Mouse (Mus musculus): ENCODE data around the gene Ell3. TPM values are rescaled to one million over a fixed set of nuclear protein-coding genes. Genes with fewer than 3 reads are reported as not detected.

The Ell3 gene
- polyA plus RNA-seq, 1 experiment from 2014 or later = 3.1 TPM

DNA sequence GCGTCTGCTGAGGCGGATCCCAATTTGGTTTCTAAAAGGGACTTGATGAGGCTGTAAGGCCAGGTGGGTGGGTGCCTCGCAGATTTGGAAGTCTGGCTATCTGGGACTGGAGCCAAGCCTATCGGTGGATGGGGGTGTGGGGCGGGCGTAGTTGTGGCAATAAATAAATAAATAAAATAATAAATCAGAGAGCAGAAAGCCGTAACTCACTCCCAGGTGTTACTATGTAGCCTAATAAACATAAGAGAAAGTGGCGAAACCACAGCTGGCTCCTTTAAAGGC lies 1.1 kb downstream of the Ell3 start:
- no peak for ATAC-seq (ENCODE audit: low FRiP score)
- Histone ChIP-seq H3K4me1 (replicated peaks; ENCODE audit: control insufficient read depth, insufficient read depth, low read length) (peaks cover 9% of the 10 kb centered on the region; the same call in 1 of the 2 replicates), H3K9me3 (ENCODE audit: control insufficient read depth, low read length) (no peaks in the 10 kb centered on the region), H3K4me3 (ENCODE audit: low read depth, low read length) (0 out of 2 replicates have a peak overlapping the region, but pooled peaks have one; percentile 13), H3K27ac (ENCODE audit: low read depth, low read length) (no peak overlapping the region), H3K36me3 (ENCODE audit: control insufficient read depth, insufficient read depth, low read length) (no peaks in the 10 kb centered on the region), H3K27me3 (ENCODE audit: control insufficient read depth, insufficient read depth, low read length) (peaks cover 17% of the 10 kb centered on the region), H3K9ac (ENCODE audit: low read depth, low read length) (no peak overlapping the region), H3K4me2 (replicated peaks; ENCODE audit: low read depth, low read length) (peak overlapping the region; percentile 58)
- DNase-seq (ENCODE audit: low spot score) = no peak
- WGBS = 17% methylated on average over 8 of the region's 8 CpGs

DNA sequence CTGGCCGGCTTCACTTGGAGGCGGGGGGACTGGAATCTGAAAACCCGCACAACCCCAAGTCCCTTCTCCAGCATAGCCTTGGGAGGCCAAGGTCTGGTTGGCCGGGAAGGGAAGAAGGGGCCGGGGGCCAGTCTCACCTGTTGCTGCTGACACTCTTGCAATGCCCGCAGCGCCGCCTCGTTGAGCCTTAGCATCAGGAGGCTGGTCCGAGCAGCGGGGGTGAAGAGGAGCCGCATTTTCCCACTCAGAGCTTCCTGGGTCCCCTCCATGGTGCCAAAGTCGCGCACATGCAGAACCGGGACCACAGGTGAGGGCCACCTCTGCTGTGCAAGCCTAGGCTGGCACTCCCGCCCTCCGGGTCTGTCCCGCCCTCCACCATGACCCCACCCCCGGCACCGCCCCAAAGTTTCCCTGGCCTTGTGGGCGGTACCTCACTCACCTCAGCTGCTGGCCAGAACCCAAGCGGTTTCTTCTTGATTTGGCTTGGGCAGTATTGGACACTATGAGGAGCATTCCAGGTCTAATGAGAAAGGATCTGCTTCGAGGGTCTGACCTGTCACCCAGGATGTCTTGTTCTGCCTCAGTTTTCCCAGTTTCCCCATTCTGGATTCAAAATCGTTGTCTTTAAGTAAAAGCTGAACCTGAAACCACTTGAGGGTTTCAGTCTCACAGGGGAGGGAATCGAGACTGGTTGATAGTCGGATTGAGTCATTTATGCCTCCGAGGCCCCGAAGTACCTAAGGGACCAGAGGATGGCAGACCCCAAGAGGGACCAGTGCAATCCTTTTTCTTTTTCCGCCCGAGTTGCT lies 1.6 kb downstream of the Ell3 start:
- Histone ChIP-seq H3K9ac (ENCODE audit: low read depth, low read length) (peak overlapping the region; percentile 40; the same call in 1 of the 2 replicates), H3K27me3 (ENCODE audit: control insufficient read depth, insufficient read depth, low read length) (peaks cover 17% of the 10 kb centered on the region), H3K4me2 (replicated peaks; ENCODE audit: low read depth, low read length) (peak overlapping the region; percentile 58), H3K4me3 (ENCODE audit: low read depth, low read length) (peak overlapping the region; percentile 30), H3K4me1 (replicated peaks; ENCODE audit: control insufficient read depth, insufficient read depth, low read length) (peaks cover 9% of the 10 kb centered on the region; the same call in 1 of the 2 replicates), H3K27ac (ENCODE audit: low read depth, low read length) (no peak overlapping the region), H3K36me3 (ENCODE audit: control insufficient read depth, insufficient read depth, low read length) (no peaks in the 10 kb centered on the region), H3K9me3 (ENCODE audit: control insufficient read depth, low read length) (no peaks in the 10 kb centered on the region)
- DNase-seq (ENCODE audit: low spot score) (peak; percentile 52), ATAC-seq (ENCODE audit: low FRiP score) (peak; percentile 63)
- WGBS = 2% methylated on average over 29 of the region's 30 CpGs

DNA sequence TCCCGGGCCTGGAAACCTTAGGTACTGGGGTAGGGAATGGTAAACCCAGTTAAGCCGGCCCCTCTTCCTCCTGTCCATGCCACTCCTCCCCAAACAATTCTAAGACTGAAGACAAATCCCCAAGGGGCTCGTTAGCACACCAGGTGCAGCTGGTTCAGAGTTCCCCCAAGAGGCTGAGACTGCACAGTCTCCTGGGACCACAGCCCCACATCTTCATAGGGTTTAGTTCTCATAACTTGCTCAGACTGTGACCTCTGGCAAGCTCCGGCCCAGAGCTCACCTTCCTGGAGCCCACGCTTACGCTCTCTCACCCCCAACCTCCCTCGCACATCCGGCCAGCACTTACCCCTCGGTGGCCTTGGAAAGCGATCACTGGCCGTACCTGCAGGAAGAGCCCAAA lies 2.3 kb downstream of the Ell3 start:
- no peak for ATAC-seq (ENCODE audit: low FRiP score)
- WGBS = 10% methylated on average over 11 of the region's 11 CpGs

DNA sequence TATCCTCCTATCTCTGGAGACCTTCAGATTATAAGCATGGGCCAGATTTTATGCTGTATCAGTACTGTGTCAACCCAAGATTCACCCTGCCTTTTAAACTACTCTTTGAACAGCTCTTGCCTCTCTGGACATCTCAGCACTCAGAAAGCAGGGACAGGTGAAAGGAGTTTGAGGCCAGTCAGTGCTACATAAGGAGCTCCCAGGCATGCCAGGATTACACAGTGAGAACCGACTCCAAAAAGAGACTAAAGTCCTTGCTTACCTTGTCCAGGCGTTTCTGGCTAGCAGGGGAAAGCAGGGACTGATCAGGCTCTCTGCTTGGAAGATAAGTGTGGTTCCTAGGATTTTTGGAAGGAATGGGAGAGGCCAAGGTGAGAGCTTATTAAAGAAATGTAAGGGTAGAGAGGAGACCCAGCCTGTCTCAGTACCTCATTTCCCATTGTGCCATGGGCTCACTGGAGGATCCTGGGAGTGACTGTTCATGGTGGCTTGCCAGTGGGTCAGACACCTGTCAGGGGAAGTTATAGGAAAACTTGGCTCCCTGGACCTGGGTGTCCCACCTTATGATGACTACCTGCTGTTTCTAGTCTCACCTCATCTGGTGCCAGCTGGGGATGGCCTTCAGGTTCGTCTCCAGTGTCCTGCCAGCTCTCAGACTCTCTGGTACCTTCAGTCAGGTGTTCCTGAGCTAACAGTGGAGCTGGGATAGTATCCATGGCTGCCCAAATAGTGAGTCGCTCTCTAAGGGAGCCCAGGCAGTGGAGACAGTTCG lies 3.1 kb downstream of the Ell3 start:
- WGBS = 52% methylated on average over 5 of the region's 5 CpGs
- Histone ChIP-seq H3K9ac (ENCODE audit: low read depth, low read length) (no peak overlapping the region), H3K27ac (ENCODE audit: low read depth, low read length) (no peak overlapping the region), H3K4me2 (replicated peaks; ENCODE audit: low read depth, low read length) (no peak overlapping the region), H3K4me3 (ENCODE audit: low read depth, low read length) (no peak overlapping the region), H3K4me1 (replicated peaks; ENCODE audit: control insufficient read depth, insufficient read depth, low read length) (peaks cover 9% of the 10 kb centered on the region; the same call in 1 of the 2 replicates), H3K9me3 (ENCODE audit: control insufficient read depth, low read length) (no peaks in the 10 kb centered on the region), H3K36me3 (ENCODE audit: control insufficient read depth, insufficient read depth, low read length) (no peaks in the 10 kb centered on the region), H3K27me3 (ENCODE audit: control insufficient read depth, insufficient read depth, low read length) (peaks cover 17% of the 10 kb centered on the region)
- ATAC-seq (ENCODE audit: low FRiP score) = no peak
- DNase-seq (ENCODE audit: low spot score) = no peak

More for the DNA sequence above, 2.3 kb downstream of the Ell3 start:
- Histone ChIP-seq H3K36me3 (ENCODE audit: control insufficient read depth, insufficient read depth, low read length) (no peaks in the 10 kb centered on the region), H3K9ac (ENCODE audit: low read depth, low read length) (no peak overlapping the region; the same call in 1 of the 2 replicates), H3K4me3 (ENCODE audit: low read depth, low read length) (peak overlapping the region; percentile 30; the same call in 1 of the 2 replicates), H3K4me2 (replicated peaks; ENCODE audit: low read depth, low read length) (peak overlapping the region; percentile 58), H3K9me3 (ENCODE audit: control insufficient read depth, low read length) (no peaks in the 10 kb centered on the region), H3K4me1 (replicated peaks; ENCODE audit: control insufficient read depth, insufficient read depth, low read length) (peaks cover 9% of the 10 kb centered on the region; the same call in 1 of the 2 replicates), H3K27me3 (ENCODE audit: control insufficient read depth, insufficient read depth, low read length) (peaks cover 17% of the 10 kb centered on the region), H3K27ac (ENCODE audit: low read depth, low read length) (no peak overlapping the region)
- no peak for DNase-seq (ENCODE audit: low spot score)

DNA sequence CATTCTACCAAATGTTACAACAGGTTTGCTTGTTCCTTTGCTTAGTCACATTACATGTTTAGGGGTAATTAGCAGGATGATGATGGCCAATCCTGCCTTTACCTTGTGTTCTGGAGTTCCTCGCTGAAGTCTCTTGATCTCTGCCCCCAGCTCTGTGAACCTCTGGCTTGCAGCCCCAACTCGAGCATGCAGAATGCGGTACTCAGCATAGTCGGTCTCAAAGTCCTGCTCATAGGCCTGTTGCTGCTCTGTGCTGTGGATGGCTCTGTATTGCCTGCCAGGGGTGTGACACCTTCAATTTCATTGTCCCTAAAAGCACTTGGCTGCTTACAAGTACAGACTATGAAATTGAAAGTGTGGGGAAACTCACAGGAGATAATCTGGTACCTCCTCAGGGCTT lies 4.3 kb downstream of the Ell3 start:
- no peak for ATAC-seq (ENCODE audit: low FRiP score)
- no peak overlapping the region for H3K4me3 ChIP-seq (ENCODE audit: low read depth, low read length)
- peaks cover 17% of the 10 kb centered on the region for H3K27me3 ChIP-seq (ENCODE audit: control insufficient read depth, insufficient read depth, low read length)
- H3K4me2 ChIP-seq (replicated peaks; ENCODE audit: low read depth, low read length) = no peak overlapping the region
- 79% methylated on average over 4 of the region's 4 CpGs for WGBS
- no peak overlapping the region for H3K27ac ChIP-seq (ENCODE audit: low read depth, low read length)
- H3K4me1 ChIP-seq (replicated peaks; ENCODE audit: control insufficient read depth, insufficient read depth, low read length) = peaks cover 9% of the 10 kb centered on the region; the same call in 1 of the 2 replicates
- no peaks in the 10 kb centered on the region for H3K9me3 ChIP-seq (ENCODE audit: control insufficient read depth, low read length)
- H3K36me3 ChIP-seq (ENCODE audit: control insufficient read depth, insufficient read depth, low read length) = peaks cover 4% of the 10 kb centered on the region; the same call in 1 of the 2 replicates
- no peak overlapping the region for H3K9ac ChIP-seq (ENCODE audit: low read depth, low read length)
- DNase-seq (ENCODE audit: low spot score) = no peak

DNA sequence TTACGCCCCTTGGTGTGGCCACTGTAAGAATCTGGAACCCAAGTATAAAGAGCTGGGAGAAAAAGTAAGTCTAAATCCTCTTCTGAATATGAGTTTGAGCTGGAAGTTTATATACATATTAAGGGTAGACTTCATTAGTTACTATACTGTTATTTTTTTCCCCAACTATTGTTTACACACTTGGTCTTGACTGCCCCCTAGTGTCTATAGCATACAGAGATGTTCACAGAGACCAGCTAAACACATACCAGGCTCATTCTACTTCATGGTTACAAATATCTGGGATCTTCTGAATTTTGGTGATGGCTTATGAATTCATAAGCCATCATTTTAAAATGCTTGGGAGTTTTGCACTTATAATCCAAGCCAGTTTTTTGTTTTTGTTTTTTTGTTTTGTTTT lies 9.2 kb downstream of the Ell3 start:
- no peak overlapping the region for H3K27ac ChIP-seq (ENCODE audit: low read depth, low read length)
- H3K27me3 ChIP-seq (ENCODE audit: control insufficient read depth, insufficient read depth, low read length) = no peaks in the 10 kb centered on the region
- WGBS = 97% methylated on average over 1 of the region's 1 CpGs
- H3K9ac ChIP-seq (ENCODE audit: low read depth, low read length) = no peak overlapping the region
- DNase-seq (ENCODE audit: low spot score) (peak; percentile 46), ATAC-seq (ENCODE audit: low FRiP score) (no peak)
- no peaks in the 10 kb centered on the region for H3K4me1 ChIP-seq (replicated peaks; ENCODE audit: control insufficient read depth, insufficient read depth, low read length)
- H3K36me3 ChIP-seq (ENCODE audit: control insufficient read depth, insufficient read depth, low read length) = peaks cover 26% of the 10 kb centered on the region
- no peak overlapping the region for H3K4me2 ChIP-seq (replicated peaks; ENCODE audit: low read depth, low read length)
- no peak overlapping the region for H3K4me3 ChIP-seq (ENCODE audit: low read depth, low read length)
- no peaks in the 10 kb centered on the region for H3K9me3 ChIP-seq (ENCODE audit: control insufficient read depth, low read length)

DNA sequence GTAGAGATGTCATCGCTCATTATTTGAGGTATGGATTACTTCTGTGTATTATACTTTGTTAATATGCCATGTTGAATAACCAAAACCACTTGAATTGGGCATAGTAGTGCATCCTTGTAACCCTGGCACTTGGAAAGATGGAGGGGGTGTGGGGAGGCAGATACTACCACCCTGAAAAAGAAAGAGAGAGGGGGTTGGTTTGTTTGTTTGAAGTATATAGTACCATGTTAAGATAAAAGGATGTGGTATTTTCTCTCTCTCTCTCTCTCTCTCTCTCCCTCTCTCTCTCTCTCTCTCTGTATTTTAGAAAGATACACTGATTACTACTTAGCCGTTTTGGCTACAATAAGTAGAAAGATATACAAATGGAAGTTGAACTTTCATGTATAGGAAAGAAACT lies 18.2 kb downstream of the Ell3 start:
- Histone ChIP-seq H3K4me3 (ENCODE audit: low read depth, low read length) (no peak overlapping the region), H3K27ac (ENCODE audit: low read depth, low read length) (no peak overlapping the region), H3K36me3 (ENCODE audit: control insufficient read depth, insufficient read depth, low read length) (peaks cover 9% of the 10 kb centered on the region), H3K4me2 (replicated peaks; ENCODE audit: low read depth, low read length) (no peak overlapping the region), H3K9me3 (ENCODE audit: control insufficient read depth, low read length) (no peaks in the 10 kb centered on the region), H3K4me1 (replicated peaks; ENCODE audit: control insufficient read depth, insufficient read depth, low read length) (no peaks in the 10 kb centered on the region), H3K27me3 (ENCODE audit: control insufficient read depth, insufficient read depth, low read length) (no peaks in the 10 kb centered on the region), H3K9ac (ENCODE audit: low read depth, low read length) (no peak overlapping the region)
- 98% methylated on average over 2 of the region's 2 CpGs for WGBS
- DNase-seq (ENCODE audit: low spot score) (no peak), ATAC-seq (ENCODE audit: low FRiP score) (no peak)

DNA sequence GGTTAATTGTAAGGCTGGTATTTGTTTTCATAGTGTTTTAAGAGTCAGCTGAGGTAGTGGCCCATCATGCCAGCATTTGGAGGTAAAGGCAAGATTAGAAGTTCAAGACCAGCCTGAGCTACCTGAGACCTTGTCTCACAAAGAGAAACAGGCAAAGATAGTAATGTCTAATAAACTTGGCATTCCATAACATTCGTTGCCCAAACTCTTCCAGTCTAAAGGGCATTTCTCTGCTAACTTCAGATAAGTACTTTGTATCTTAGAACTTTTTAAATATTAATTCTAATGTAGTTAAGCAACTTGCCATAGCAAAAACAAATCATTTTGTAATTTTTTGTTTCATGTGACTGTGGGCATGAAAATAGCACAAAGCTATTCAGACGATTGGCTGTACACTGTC lies 20.9 kb downstream of the Ell3 start:
- H3K4me3 ChIP-seq (ENCODE audit: low read depth, low read length) = no peak overlapping the region
- H3K27ac ChIP-seq (ENCODE audit: low read depth, low read length) = no peak overlapping the region
- H3K27me3 ChIP-seq (ENCODE audit: control insufficient read depth, insufficient read depth, low read length) = no peaks in the 10 kb centered on the region
- H3K9ac ChIP-seq (ENCODE audit: low read depth, low read length) = no peak overlapping the region
- ATAC-seq (ENCODE audit: low FRiP score) (no peak), DNase-seq (ENCODE audit: low spot score) (no peak)
- H3K4me1 ChIP-seq (replicated peaks; ENCODE audit: control insufficient read depth, insufficient read depth, low read length) = no peaks in the 10 kb centered on the region
- no peaks in the 10 kb centered on the region for H3K9me3 ChIP-seq (ENCODE audit: control insufficient read depth, low read length)
- H3K36me3 ChIP-seq (ENCODE audit: control insufficient read depth, insufficient read depth, low read length) = peaks cover 4% of the 10 kb centered on the region; the same call in 1 of the 2 replicates
- 94% methylated on average over 2 of the region's 2 CpGs for WGBS
- no peak overlapping the region for H3K4me2 ChIP-seq (replicated peaks; ENCODE audit: low read depth, low read length)
